Mouse (Mus musculus): ENCODE measurements around the gene Hhat.

Hhat gene

GRCm38 (mm10) chr1:192785046-192785961, 14.3 kb upstream of the Hhat start:
- DNase-seq (ENCODE audit: low read depth, low spot score), result no peak

GRCm38 (mm10) chr1:192784374-192784773, 13.4 kb upstream of the Hhat start:
- DNase-seq (ENCODE audit: low read depth, low spot score), result peak; percentile 25

GRCm38 (mm10) chr1:192781256-192781655, 10.2 kb upstream of the Hhat start:
- no peak for DNase-seq (ENCODE audit: low read depth, low spot score)

GRCm38 (mm10) chr1:192778869-192779514, 8.0 kb upstream of the Hhat start:
- no peak for DNase-seq (ENCODE audit: low read depth, low spot score)

GRCm38 (mm10) chr1:192778206-192778605, 7.2 kb upstream of the Hhat start:
- no peak for DNase-seq (ENCODE audit: low read depth, low spot score)

- DNase-seq (ENCODE audit: low read depth, low spot score), result peak; percentile 60
Measured at GRCm38 (mm10) chr1:192770130-192770494, 911 bp downstream of the Hhat start.

GRCm38 (mm10) chr1:192765531-192765930, 5.5 kb downstream of the Hhat start:
- DNase-seq (ENCODE audit: low read depth, low spot score), result no peak

- no peak for DNase-seq (ENCODE audit: low read depth, low spot score)
Measured at GRCm38 (mm10) chr1:192764547-192764946, 6.5 kb downstream of the Hhat start.

- DNase-seq (ENCODE audit: low read depth, low spot score), result peak; percentile 69
Measured at GRCm38 (mm10) chr1:192762946-192763933, 7.8 kb downstream of the Hhat start.

- no peak for DNase-seq (ENCODE audit: low read depth, low spot score)
Measured at GRCm38 (mm10) chr1:192756674-192757073, 14.3 kb downstream of the Hhat start.

- DNase-seq (ENCODE audit: low read depth, low spot score), result no peak
Measured at GRCm38 (mm10) chr1:192755685-192756606, 15.1 kb downstream of the Hhat start.

GRCm38 (mm10) chr1:192755246-192755645, 15.8 kb downstream of the Hhat start:
- no peak for DNase-seq (ENCODE audit: low read depth, low spot score)

- DNase-seq (ENCODE audit: low read depth, low spot score), result no peak
Measured at GRCm38 (mm10) chr1:192754268-192754667, 16.8 kb downstream of the Hhat start.

- peak; percentile 51 for DNase-seq (ENCODE audit: low read depth, low spot score)
Measured at GRCm38 (mm10) chr1:192752659-192753601, 18.1 kb downstream of the Hhat start.

- DNase-seq (ENCODE audit: low read depth, low spot score), result no peak
Measured at GRCm38 (mm10) chr1:192750042-192750437, 21.0 kb downstream of the Hhat start.

- DNase-seq (ENCODE audit: low read depth, low spot score), result no peak
Measured at GRCm38 (mm10) chr1:192749270-192750041, 21.6 kb downstream of the Hhat start.

GRCm38 (mm10) chr1:192746201-192746600, 24.8 kb downstream of the Hhat start:
- no peak for DNase-seq (ENCODE audit: low read depth, low spot score)

- DNase-seq (ENCODE audit: low read depth, low spot score), result peak; percentile 92
Measured at GRCm38 (mm10) chr1:192745240-192746101, 25.6 kb downstream of the Hhat start.
